Mouse (Mus musculus) urinary bladder, postnatal 14 days (tissue): ENCODE data around the gene Tbc1d1.

Experiments
- DNase-seq: peaks from one replicate; pipeline ENCODE4 v3.0.0; 2021; ENCODE audit warnings: low spot score

Tbc1d1 gene

GRCm38 (mm10) chr5:64206875-64207274 is 50.8 kb downstream of the Tbc1d1 start:
- no peak for DNase-seq

GRCm38 (mm10) chr5:64207800-64208199 is 51.7 kb downstream of the Tbc1d1 start:
- no peak for DNase-seq

GRCm38 (mm10) chr5:64210817-64211216 is 54.7 kb downstream of the Tbc1d1 start:
- DNase-seq, result no peak

- no peak for DNase-seq
Observed at GRCm38 (mm10) chr5:64211284-64211683, 55.2 kb downstream of the Tbc1d1 start.

- DNase-seq, result no peak
Observed at GRCm38 (mm10) chr5:64212206-64212605, 56.1 kb downstream of the Tbc1d1 start.

GRCm38 (mm10) chr5:64212619-64213018 is 56.5 kb downstream of the Tbc1d1 start:
- DNase-seq, result no peak

GRCm38 (mm10) chr5:64215806-64216205 is 59.7 kb downstream of the Tbc1d1 start:
- DNase-seq, result no peak

GRCm38 (mm10) chr5:64216326-64216725 is 60.2 kb downstream of the Tbc1d1 start:
- DNase-seq, result no peak

GRCm38 (mm10) chr5:64217256-64217655 is 61.2 kb downstream of the Tbc1d1 start:
- DNase-seq, result no peak

GRCm38 (mm10) chr5:64217816-64218602 is 61.9 kb downstream of the Tbc1d1 start:
- DNase-seq, result no peak

GRCm38 (mm10) chr5:64218603-64218999 is 62.5 kb downstream of the Tbc1d1 start:
- no peak for DNase-seq

GRCm38 (mm10) chr5:64220776-64221175 is 64.7 kb downstream of the Tbc1d1 start:
- DNase-seq, result no peak

- no peak for DNase-seq
Observed at GRCm38 (mm10) chr5:64224735-64225425, 68.8 kb downstream of the Tbc1d1 start.

GRCm38 (mm10) chr5:64228252-64228651 is 72.1 kb downstream of the Tbc1d1 start:
- peak; percentile 57 for DNase-seq

GRCm38 (mm10) chr5:64229336-64229866 is 73.3 kb downstream of the Tbc1d1 start:
- DNase-seq, result no peak

GRCm38 (mm10) chr5:64230061-64230466 is 74.0 kb downstream of the Tbc1d1 start:
- peak; percentile 92 for DNase-seq

GRCm38 (mm10) chr5:64230507-64231041 is 74.5 kb downstream of the Tbc1d1 start:
- DNase-seq, result no peak

- DNase-seq, result no peak
Observed at GRCm38 (mm10) chr5:64232872-64233271, 76.8 kb downstream of the Tbc1d1 start.

GRCm38 (mm10) chr5:64234269-64234985 is 78.3 kb downstream of the Tbc1d1 start:
- DNase-seq, result peak; percentile 47

- DNase-seq, result no peak
Observed at GRCm38 (mm10) chr5:64235250-64235649, 79.1 kb downstream of the Tbc1d1 start.

- DNase-seq, result no peak
Observed at GRCm38 (mm10) chr5:64236561-64236960, 80.5 kb downstream of the Tbc1d1 start.

- DNase-seq, result no peak
Observed at GRCm38 (mm10) chr5:64237263-64237662, 81.2 kb downstream of the Tbc1d1 start.
